Mouse (Mus musculus) left cerebral cortex, postnatal 36 days (tissue): ENCODE measurements around the gene Fndc4. TPM values are rescaled to one million over a fixed set of nuclear protein-coding genes. Genes with fewer than 3 reads are reported as not detected.

Experiments used
- DNase-seq, 2 experiments: peaks; one replicate each; pipeline ENCODE4 v3.0.0; 2021 to 2022; ENCODE audit warnings: low spot score in 2 of 2, mixed read lengths in 1 of 2
- intact Hi-C: fragments of 180-260 bp; cut with DNase I; formaldehyde crosslinking; loops from one replicate; pipeline ENCODE4 v1.15.1; 2025
- total RNA-seq, 2 experiments: library from RNA; stranded (reverse); gene quantifications; 2 replicates each; pipeline ENCODE4 v1.2.3; 2021

The Fndc4 gene
- total RNA-seq, result 100 to 1,000 TPM; 147 to 162 TPM

DNA sequence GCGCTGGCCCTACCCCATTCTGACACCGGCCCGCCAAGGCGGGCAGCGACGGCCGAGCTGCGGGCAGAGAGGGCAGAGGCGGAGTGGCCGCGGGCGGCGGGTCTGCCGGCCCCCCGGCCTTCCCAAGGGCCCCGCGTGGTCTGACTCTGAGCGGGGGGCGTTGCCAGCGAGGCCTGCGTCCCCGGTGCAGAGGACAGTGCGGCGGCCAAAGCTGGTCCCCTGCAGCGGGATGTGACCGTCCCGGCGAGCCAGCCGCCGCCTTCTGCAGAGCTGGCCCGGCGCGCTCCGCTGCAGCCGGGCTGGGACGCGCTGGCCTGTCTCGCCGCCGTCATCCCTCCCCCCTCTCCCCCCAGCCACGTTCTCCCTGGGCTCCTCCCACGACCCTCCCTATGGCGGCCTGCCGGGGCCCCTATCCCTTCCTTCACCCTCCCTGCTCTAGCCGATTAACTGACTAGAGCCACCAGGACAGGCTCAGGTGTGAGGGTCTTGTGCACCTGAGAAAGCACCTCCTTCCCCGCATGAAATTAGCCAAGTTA, at the start of gene Fndc4:
TSS of gene Fndc4 (minus strand) at position 475 of the 536 bp plus-strand sequence.
- DNase-seq, result peak; percentile 61 to 65
- intact Hi-C loops, result no loop called here

DNA sequence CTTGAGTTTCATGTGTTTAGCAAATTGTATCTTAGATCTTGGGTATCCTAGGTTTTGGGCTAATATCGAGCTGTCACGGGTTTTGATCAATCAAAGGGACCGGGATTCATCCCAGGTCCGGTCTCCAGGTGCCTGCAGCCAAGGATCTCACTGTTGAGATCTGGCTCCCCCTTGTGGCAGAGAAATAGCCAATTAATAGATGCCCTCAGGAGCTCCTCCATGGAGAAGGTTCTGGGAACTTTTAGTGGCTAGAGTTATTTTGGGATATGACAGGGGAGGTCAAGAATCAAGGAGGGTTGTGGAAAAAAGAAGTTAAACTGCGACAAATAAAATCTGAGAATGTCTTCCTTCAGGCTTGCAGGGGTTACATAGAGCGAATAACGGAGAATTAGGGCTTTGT, 32.4 kb upstream of the Fndc4 start:
- DNase-seq, result peak; percentile 13 to 46
- intact Hi-C loops, result loop anchor here (5.0 kb wide), 1 partner anchor 111 kb away; no protein-coding TSS in a partner anchor

GRCm38 (mm10) chr5:31326850-31327249, 31.0 kb upstream of the Fndc4 start:
- no peak for DNase-seq
- intact Hi-C loops, result loop anchor here (5.0 kb wide), 1 partner anchor 110 kb away; no protein-coding TSS in a partner anchor

- no peak for DNase-seq
- intact Hi-C loops, result no loop called here
Measured at GRCm38 (mm10) chr5:31324085-31324484, 28.2 kb upstream of the Fndc4 start.

DNA sequence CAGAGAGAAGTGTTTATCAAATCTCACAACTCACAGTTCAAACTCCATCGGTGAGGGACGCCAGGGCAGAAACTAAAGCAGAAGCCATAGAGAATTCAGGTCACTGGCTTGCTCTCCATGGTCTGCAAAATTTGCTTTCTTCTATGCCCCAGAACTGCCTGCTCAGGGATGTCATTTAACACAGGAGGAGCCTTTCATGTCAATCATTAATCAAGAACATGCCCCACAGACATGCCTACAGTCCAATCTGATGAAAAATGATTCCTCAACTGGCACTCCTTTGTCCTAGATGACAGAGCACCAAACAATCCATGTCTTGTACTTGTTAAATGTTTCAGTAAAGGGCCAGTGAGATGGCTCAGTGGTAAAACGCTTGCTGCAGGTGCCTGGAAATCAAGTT, 26.9 kb upstream of the Fndc4 start:
- no peak for DNase-seq
- intact Hi-C loops, result no loop called here

DNA sequence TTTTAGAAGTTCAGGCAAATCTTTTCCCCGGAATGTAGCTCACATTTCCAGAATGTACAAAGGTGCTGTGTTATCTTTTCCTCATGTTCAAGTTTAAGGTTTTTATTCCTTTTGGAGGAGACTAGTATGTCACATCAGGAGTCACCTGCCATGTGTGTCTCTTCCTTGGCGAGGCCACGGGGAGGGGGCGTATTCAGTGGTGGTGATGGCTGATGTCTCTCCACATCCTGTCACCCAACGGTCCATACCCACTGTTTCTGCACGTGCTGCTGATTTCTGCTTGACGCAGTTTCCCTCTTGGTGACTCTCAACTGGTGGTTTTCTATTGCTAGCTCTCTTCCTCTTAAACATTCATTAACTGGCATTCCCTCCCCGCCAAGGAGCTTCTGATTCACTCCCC, 16.9 kb upstream of the Fndc4 start:
- DNase-seq, result no peak
- intact Hi-C loops, result no loop called here

- intact Hi-C loops, result no loop called here
- DNase-seq, result no peak
Measured at GRCm38 (mm10) chr5:31303093-31303492, 7.2 kb upstream of the Fndc4 start.

DNA sequence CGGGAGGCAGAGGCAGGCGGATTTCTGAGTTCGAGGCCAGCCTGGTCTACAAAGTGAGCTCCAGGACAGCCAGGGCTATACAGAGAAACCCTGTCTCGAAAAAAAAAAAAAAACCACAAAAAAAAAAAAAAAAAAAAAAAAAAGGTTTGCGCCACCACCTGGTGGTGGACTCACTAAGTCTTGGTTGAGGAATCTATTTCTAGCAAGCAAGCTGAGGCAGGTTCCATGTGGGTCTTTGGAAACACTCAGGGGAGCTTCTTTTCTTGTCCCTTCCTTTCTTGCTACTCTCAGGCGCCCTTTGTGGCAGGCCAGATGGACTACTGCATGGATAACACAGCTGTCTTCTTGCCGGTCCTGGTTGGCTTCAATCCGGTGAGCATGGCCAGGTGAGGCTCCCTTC, 6.0 kb upstream of the Fndc4 start:
- intact Hi-C loops, result no loop called here
- no peak for DNase-seq

- DNase-seq, result no peak
- intact Hi-C loops, result no loop called here
Measured at GRCm38 (mm10) chr5:31298486-31298885, 2.6 kb upstream of the Fndc4 start.

DNA sequence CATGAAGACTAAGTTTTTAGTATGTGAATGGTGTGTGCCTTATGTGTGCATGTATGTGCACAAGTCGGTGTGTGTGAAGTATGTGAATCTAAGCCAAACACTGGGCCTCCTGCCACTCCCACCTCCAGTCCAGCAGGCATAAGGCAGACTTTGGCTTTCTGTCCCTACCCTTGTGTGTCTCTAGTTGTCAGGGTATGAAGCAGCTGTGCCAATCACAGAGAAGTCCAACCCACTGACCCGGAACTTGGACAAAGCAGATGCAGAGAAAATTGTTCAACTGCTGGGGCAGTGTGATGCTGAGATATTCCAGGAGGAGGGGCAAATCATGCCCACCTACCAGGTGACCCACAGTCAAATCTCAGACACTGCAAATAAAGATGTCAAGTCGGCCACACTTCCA, 2.1 kb upstream of the Fndc4 start:
- intact Hi-C loops, result no loop called here
- DNase-seq, result no peak

DNA sequence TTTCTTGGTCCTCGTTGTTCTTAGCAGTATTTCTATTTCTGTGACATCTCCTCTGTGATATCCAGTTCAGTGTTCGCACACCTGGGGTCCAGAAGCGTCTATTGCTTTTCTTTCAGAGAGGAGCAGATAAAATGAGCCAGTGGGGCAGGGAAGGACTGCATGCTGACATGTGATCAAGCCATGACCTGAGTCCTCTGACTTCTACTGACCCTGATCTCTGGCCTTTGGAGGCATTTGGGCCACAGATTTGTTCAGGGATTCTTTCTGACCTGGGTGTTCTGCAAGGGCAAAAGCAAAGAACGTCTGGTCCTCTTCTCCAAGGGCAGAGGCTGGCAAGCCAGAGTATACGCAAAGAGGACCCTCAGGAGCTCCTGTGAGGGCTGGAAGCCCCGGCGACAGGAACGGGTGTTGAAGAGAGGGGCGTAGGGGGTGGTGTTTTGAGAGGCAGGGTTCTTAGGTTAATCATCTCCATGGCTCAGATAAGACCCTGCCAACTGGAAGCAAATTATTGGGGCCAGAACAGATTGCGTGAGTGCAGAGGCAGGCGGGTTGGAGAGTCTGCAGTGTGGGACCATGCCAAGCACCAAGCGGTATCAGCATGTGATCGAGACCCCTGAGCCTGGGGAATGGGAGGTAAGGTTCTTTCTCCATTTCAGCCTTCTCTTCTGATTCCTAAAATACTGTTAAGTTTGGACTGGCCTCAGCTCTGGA, 1.3 kb upstream of the Fndc4 start, which contains the start of gene Gckr:
TSS of gene Gckr (plus strand) at position 397 of the 711 bp plus-strand sequence.
- intact Hi-C loops, result no loop called here
- no peak for DNase-seq

- DNase-seq, result peak in 1 of 2 experiments; percentile 18
- intact Hi-C loops, result loop anchor here (5.0 kb wide), 1 partner anchor 172 kb away; no protein-coding TSS in a partner anchor
Measured at GRCm38 (mm10) chr5:31294964-31295605, 795 bp downstream of the Fndc4 start.

DNA sequence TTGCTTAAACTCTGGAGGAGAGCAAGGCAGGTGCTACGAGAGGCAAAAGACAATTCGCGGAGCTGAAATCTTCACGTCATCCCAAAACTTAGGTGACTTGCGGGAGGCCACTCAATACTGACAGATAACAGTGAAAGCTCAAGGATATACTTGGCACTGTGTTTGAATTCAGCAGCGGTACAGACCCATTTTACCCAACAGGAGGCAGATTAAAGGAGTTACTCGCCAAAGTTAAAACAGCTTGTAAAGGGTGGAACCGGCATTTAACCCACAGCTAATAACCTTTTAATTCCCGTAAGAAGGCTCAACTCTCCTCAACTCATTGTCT, 4.6 kb downstream of the Fndc4 start:
- intact Hi-C loops, result loop anchor here (2.0 to 5.0 kb wide), 2 partner anchors 51 to 176 kb away; partner anchors contain the start of genes Gm9970 and Nrbp1
- DNase-seq, result no peak

DNA sequence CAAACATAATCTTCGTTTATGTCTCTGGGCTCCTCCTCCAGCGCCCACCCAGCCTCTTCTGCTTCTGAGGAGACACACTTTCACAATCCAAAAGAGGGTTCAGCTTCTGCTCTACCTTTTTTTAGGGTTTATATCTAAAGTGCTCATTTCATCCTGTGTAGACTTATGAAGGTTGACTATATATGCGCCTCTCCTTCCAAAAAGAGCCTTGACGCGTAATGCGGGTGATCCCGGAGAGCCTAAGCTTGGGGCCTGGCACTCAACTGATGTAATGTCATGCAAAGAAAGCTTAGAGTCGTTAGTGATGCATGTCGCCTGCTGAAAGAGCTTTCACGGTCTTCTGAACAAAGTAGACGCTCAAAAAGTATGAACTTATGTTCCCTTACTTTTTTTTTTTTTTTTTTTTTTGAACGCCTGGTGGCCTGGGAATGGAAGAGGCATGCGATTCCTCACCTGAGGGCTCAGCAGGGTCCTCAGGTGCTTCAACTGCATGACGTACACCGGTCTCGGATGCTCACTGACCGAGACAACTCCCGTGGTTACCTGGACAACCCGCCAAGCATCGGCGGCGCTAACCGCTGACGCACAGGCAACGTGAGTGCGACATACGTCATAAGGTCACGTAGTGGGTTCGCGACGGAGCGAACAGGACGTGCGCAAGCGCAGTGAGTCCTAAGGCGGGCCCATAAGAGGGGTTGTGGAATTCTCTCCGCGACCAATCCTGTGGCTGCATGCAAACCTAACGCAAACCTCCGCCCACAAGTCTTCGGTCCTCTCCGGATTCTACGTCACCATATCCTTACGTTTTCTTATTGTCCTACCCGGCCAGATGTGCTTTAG, 5.1 kb downstream of the Fndc4 start, which contains the start of gene Ift172:
TSS of gene Ift172 (minus strand) at position 596 of the 840 bp plus-strand sequence.
- DNase-seq, result peak; percentile 96
- intact Hi-C loops, result loop anchor here (2.0 to 5.0 kb wide), 2 partner anchors 50 to 177 kb away; partner anchors contain the start of genes Gm9970 and Nrbp1

- no peak for DNase-seq
- intact Hi-C loops, result loop anchor here (2.0 to 5.0 kb wide), 2 partner anchors 49 to 178 kb away; partner anchors contain the start of genes Gm9970 and Nrbp1
Measured at GRCm38 (mm10) chr5:31289626-31290230, 6.2 kb downstream of the Fndc4 start.

DNA sequence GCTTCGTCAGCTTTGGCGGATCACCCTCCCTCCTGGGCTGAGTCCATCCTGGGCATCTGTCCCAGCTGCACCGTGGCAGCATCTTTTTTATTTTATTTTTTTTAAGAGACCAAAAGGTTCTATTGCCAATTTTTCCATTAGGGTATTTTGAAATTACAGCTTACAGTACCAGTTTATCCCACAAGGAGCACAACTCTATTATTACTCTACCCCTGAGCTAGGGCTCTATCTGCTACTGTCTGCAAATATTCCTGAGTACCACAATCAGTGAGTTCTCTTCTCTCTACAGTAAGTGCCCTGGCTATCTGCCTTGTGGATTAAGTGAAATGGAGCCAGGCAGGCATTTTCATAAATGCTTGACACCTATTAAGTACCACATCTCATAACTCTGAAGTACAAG, 7.2 kb downstream of the Fndc4 start:
- intact Hi-C loops, result no loop called here
- no peak for DNase-seq

DNA sequence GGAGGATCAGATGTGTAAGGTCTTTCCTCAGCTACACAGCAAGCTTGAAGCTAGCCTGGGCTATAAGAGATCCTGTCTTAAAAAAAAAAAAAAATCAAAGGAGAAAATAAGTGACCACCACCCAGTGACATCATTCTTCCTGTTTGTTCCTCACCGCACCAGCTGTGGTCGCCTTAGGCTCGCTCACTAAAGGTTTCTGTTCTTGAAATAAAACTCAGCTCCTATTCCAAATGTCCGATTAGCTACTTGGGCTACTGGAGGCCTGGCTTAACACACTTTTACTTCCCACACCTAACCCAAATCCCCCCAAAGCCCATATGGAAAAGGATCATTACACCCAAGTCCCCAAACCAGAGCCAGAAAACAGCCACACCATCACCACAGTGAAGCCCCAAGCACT, 7.7 kb downstream of the Fndc4 start:
- intact Hi-C loops, result no loop called here
- DNase-seq, result no peak

- intact Hi-C loops, result no loop called here
- no peak for DNase-seq
Measured at GRCm38 (mm10) chr5:31279245-31279988, 16.5 kb downstream of the Fndc4 start.

- intact Hi-C loops, result no loop called here
- no peak for DNase-seq
Measured at GRCm38 (mm10) chr5:31273018-31273417, 22.9 kb downstream of the Fndc4 start.
